Mouse (Mus musculus) 416B (cell line): ENCODE measurements around the gene Qsox1.

Experiments used
- DNase-seq: peaks from one replicate; pipeline ENCODE4 v3.0.0; 2011; ENCODE audit warnings: low read depth

The Qsox1 gene

GRCm38 (mm10) chr1:155812581-155813499 is at the start of gene Qsox1:
TSS of gene Qsox1 (minus strand) at chr1:155812889.
- peak; percentile 86 for DNase-seq

- no peak for DNase-seq
These were observed 42.4 kb upstream of the Qsox1 start for GRCm38 (mm10) chr1:155854926-155855702.

- no peak for DNase-seq
These were observed 40.3 kb upstream of the Qsox1 start for GRCm38 (mm10) chr1:155853009-155853408.

- peak; percentile 88 for DNase-seq
These were observed 31.5 kb upstream of the Qsox1 start for GRCm38 (mm10) chr1:155844235-155844634.

GRCm38 (mm10) chr1:155843538-155843937 is 30.8 kb upstream of the Qsox1 start:
- peak; percentile 42 for DNase-seq

GRCm38 (mm10) chr1:155835667-155836066 is 23.0 kb upstream of the Qsox1 start:
- no peak for DNase-seq

DNA sequence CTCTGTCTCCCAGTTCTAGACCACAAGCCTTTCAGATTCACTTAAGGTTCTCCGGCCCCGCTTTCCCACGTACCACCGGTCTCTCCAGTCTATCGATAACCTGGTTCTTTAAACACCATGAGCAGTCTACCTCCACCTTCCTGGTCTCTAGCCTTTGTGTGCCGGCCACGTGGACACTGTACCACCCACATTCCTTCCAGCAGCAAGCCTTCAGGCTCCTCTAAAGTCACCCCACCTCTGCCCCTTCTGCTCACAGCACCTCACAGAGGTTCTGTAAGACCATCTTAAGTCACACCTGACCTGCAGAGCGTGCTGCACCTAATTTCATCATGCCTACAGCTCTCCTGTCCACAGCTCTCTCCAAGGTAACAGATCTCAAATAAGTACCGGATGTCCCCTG is 20.9 kb upstream of the Qsox1 start:
- no peak for DNase-seq

- no peak for DNase-seq
These were observed 19.3 kb upstream of the Qsox1 start for GRCm38 (mm10) chr1:155831958-155832357.

GRCm38 (mm10) chr1:155830861-155831260 is 18.2 kb upstream of the Qsox1 start:
- no peak for DNase-seq

GRCm38 (mm10) chr1:155827703-155828295 is 15.1 kb upstream of the Qsox1 start:
- DNase-seq = no peak

GRCm38 (mm10) chr1:155826803-155827395 is 14.2 kb upstream of the Qsox1 start:
- no peak for DNase-seq

DNA sequence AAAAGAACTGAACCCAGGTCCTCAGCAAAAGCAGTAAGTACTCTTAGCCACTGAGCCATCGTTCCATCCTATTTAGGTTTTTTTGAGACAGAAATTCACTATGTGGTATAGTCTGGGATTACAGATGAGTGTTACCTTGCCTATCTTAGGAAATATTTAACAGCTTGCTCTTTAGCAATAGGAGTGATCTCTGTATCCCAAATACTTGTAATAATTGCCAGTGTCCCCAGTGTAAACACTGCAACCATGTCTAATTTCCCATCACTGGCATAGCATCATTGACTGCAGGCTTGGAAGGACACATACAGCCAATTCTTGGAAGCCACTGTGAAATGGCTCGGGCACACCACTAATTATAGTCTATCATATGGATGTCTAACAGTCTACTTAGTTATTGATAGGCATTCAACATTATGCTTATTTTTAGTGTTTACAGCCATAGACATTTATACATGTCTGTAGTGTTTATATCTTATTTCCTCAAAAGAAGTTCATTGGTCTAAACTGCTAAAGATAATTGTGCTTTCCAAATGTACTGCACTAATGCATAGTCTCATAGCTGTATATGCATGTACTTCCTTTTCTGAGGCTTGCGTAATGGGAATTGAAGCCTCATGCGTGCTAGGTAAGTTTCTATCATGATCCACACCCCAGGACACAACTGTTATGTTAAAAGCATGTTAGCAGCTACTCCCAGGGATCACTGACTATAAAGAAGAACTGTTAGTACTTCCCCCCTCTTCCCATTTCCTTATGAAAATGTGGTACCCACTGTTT is 13.4 kb upstream of the Qsox1 start:
- no peak for DNase-seq

DNA sequence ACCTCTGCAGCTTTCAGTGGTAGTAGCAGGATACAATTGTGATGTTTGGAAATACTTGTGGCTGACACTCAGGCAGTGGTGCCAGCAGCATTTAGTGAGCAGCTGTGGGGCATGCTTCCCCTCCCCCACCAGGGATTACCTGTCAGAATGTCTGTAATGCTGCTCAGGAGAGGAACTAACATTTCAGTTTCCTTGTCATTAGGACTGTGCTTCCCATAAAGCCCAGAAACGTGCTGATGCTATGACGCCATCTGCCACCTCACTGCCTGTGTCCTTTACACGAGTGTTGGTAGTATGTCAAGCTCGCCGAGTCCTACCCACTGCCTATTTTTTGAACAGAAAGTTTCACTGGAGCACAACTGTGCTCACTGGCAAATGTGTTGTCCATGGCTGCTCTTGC is 8.0 kb upstream of the Qsox1 start:
- DNase-seq = no peak

DNA sequence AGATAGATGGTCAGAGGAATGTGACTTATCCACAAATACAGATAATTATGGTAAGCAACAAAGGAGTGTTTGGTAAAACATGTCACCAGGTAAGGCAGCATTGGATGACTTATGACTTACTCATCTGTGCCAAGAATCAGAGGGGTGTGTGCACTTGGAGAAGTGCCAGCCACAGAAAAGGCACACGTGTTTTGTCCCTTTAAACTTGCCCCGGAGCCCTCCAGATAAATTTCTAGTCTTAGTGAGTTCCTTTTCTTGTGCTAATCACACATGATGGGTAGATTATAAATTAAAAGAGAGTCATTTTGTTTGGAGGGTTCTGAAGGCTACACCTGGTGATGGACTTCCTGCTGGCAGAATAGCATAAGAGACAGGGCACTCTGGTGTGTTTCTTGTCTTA is 3.5 kb upstream of the Qsox1 start:
- no peak for DNase-seq

- DNase-seq = no peak
These were observed 601 bp downstream of the Qsox1 start for GRCm38 (mm10) chr1:155811995-155812580.

DNA sequence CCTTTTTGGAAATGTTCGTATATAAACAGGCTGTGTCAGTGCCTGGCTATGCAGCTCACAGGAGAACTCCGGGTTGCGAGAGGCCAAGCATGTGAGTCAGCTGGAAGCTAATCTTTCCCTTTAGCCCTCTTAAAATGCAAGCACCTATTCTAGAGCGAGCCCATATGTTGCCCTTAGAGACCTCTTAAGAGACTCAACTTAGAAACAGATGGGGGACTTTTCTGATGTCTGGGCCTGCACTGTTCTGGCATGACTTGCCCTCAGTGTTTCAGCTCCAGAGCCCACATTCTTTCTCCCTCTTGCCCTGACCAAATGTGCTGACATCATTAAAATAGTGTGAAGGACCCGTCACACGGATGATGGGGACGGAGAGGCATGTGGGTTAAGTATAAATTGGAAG is 2.1 kb downstream of the Qsox1 start:
- peak; percentile 23 for DNase-seq

- peak; percentile 82 for DNase-seq
These were observed 2.8 kb downstream of the Qsox1 start for GRCm38 (mm10) chr1:155809706-155810442.

DNA sequence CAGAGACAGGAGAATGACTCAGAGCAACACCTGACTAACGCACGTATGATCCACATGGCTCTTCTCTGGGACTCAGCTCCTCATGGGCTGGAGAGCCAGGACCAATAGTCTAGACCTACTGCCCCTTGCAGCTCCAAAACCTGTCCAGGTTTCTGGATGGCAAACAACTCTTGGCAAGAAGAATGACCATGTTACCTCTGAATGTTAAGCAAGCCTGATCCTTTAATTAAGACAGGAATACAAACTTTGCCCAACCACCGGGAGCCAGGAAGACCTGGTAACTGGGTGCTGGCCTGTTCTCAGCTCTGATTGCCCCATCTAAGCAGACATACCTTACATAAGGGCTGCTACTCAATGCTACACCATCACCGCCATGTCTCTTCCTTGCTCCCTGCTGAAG is 4.4 kb downstream of the Qsox1 start:
- DNase-seq = no peak

- DNase-seq = no peak
These were observed 7.1 kb downstream of the Qsox1 start for GRCm38 (mm10) chr1:155805607-155806006.
